Mouse (Mus musculus) macrophage (primary cell): Measurements from ENCODE around the gene Neurl4. TPM values are rescaled to one million over a fixed set of nuclear protein-coding genes. Genes with fewer than 3 reads are reported as not detected.

ENCODE experiments used
- H3K27ac ChIP-seq: fragments of 350-480 bp; formaldehyde crosslinking; 2 replicates; pipeline ENCODE4 v1.9.0; 2021
- H3K36me3 ChIP-seq: fragments of 350-480 bp; formaldehyde crosslinking; 2 replicates; pipeline ENCODE4 v1.9.0; 2021; ENCODE audit errors: inconsistent target
- H3K4me3 ChIP-seq: fragments of 350-480 bp; formaldehyde crosslinking; 2 replicates; pipeline ENCODE4 v1.9.0; 2021; ENCODE audit errors: inconsistent target
- H3K79me2 ChIP-seq: fragments of 350-480 bp; formaldehyde crosslinking; 2 replicates; pipeline ENCODE4 v1.9.0; 2021; ENCODE audit errors: inconsistent target
- WGBS: methylation state at CpG from one replicate; pipeline ENCODE4 v1.1.7; 2026; ENCODE audit warnings: inconsistent platforms; ENCODE audit not compliant: missing documents; 5-methylcytosine and 5-hydroxymethylcytosine counted together
- polyA plus RNA-seq: library from polyadenylated mRNA; stranded (reverse); fragments of 250-400 nt; gene quantifications from 3 replicates; pipeline ENCODE4 v1.2.4, GENCODE M21; 2018; ENCODE audit warnings: inconsistent platforms

Neurl4 gene
- polyA plus RNA-seq, 1 experiment from 2014 or later = 14.9 TPM

GRCm38 (mm10) chr11:69894671-69895070, 6.2 kb upstream of the Neurl4 start:
- Histone ChIP-seq H3K36me3 (no peaks in the 10 kb centered on the region), H3K4me3 (no peak overlapping the region), H3K27ac (no peak overlapping the region), H3K79me2 (no peaks in the 10 kb centered on the region)
- 16% methylated on average over 5 of the region's 5 CpGs for WGBS

- Histone ChIP-seq H3K36me3 (no peaks in the 10 kb centered on the region), H3K27ac (no peak within 1 kb of the TSS), H3K79me2 (no peaks in the 10 kb centered on the region), H3K4me3 (no peak within 1 kb of the TSS)
- WGBS = 17% methylated on average over 4 of the region's 4 CpGs
Observed at GRCm38 (mm10) chr11:69895291-69895690, 5.6 kb upstream of the Neurl4 start, which contains the start of gene Acap1. Acap1 (minus strand) TSS chr11:69895539.

- Histone ChIP-seq H3K4me3 (no peak overlapping the region), H3K36me3 (peaks cover 14% of the 10 kb centered on the region), H3K79me2 (no peaks in the 10 kb centered on the region; the same call in 1 of the 2 replicates), H3K27ac (no peak overlapping the region)
- WGBS = 46% methylated on average over 2 of the region's 4 CpGs
Observed at GRCm38 (mm10) chr11:69899870-69900269, 1.0 kb upstream of the Neurl4 start.

- H3K79me2 ChIP-seq = no peaks in the 10 kb centered on the region; the same call in 1 of the 2 replicates
- WGBS = 1% methylated on average over 35 of the region's 42 CpGs
Observed at GRCm38 (mm10) chr11:69901406-69901846, 554 bp downstream of the Neurl4 start.

GRCm38 (mm10) chr11:69901993-69902392, 1.1 kb downstream of the Neurl4 start:
- WGBS = 2% methylated on average over 38 of the region's 39 CpGs
- Histone ChIP-seq H3K4me3 (peak overlapping the region; percentile 57), H3K36me3 (peaks cover 34% of the 10 kb centered on the region), H3K27ac (no peak overlapping the region), H3K79me2 (no peaks in the 10 kb centered on the region; the same call in 1 of the 2 replicates)

More at GRCm38 (mm10) chr11:69901406-69901846, 554 bp downstream of the Neurl4 start:
- H3K27ac ChIP-seq = peak overlapping the region; percentile 87
- peaks cover 28% of the 10 kb centered on the region for H3K36me3 ChIP-seq
- peak overlapping the region; percentile 69 for H3K4me3 ChIP-seq

GRCm38 (mm10) chr11:69902972-69903371, 2.1 kb downstream of the Neurl4 start:
- no peak overlapping the region for H3K27ac ChIP-seq
- peaks cover 44% of the 10 kb centered on the region for H3K36me3 ChIP-seq
- no peaks in the 10 kb centered on the region; the same call in 1 of the 2 replicates for H3K79me2 ChIP-seq
- WGBS = 98% methylated on average over 9 of the region's 13 CpGs
- H3K4me3 ChIP-seq = peak overlapping the region; percentile 57; the same call in 1 of the 2 replicates

GRCm38 (mm10) chr11:69904311-69904710, 3.4 kb downstream of the Neurl4 start:
- no peak overlapping the region for H3K4me3 ChIP-seq
- WGBS = 92% methylated on average over 9 of the region's 9 CpGs
- no peaks in the 10 kb centered on the region; the same call in 1 of the 2 replicates for H3K79me2 ChIP-seq
- no peak overlapping the region for H3K27ac ChIP-seq
- H3K36me3 ChIP-seq = peaks cover 57% of the 10 kb centered on the region

- WGBS = 94% methylated on average over 11 of the region's 11 CpGs
- Histone ChIP-seq H3K4me3 (no peak overlapping the region), H3K36me3 (peaks cover 87% of the 10 kb centered on the region), H3K27ac (no peak overlapping the region), H3K79me2 (no peaks in the 10 kb centered on the region)
Observed at GRCm38 (mm10) chr11:69908645-69909044, 7.8 kb downstream of the Neurl4 start.

GRCm38 (mm10) chr11:69909174-69909573, 8.3 kb downstream of the Neurl4 start:
- H3K27ac ChIP-seq = no peak overlapping the region
- WGBS = 97% methylated on average over 5 of the region's 5 CpGs
- peaks cover 82% of the 10 kb centered on the region for H3K36me3 ChIP-seq
- H3K79me2 ChIP-seq = peaks cover under 1% of the 10 kb centered on the region; the same call in 1 of the 2 replicates
- H3K4me3 ChIP-seq = no peak overlapping the region

- H3K36me3 ChIP-seq = peaks cover 72% of the 10 kb centered on the region
- peaks cover 10% of the 10 kb centered on the region for H3K79me2 ChIP-seq
- H3K4me3 ChIP-seq = no peak overlapping the region
- WGBS = 89% methylated on average over 8 of the region's 8 CpGs
- H3K27ac ChIP-seq = no peak overlapping the region
Observed at GRCm38 (mm10) chr11:69910177-69910576, 9.3 kb downstream of the Neurl4 start.

GRCm38 (mm10) chr11:69910781-69911560, 10.1 kb downstream of the Neurl4 start:
- Histone ChIP-seq H3K27ac (no peak overlapping the region), H3K36me3 (peaks cover 70% of the 10 kb centered on the region), H3K79me2 (peaks cover 18% of the 10 kb centered on the region), H3K4me3 (no peak overlapping the region)
- 94% methylated on average over 17 of the region's 17 CpGs for WGBS

GRCm38 (mm10) chr11:69911701-69912100, 10.8 kb downstream of the Neurl4 start:
- Histone ChIP-seq H3K27ac (no peak overlapping the region), H3K4me3 (no peak overlapping the region), H3K79me2 (peaks cover 26% of the 10 kb centered on the region), H3K36me3 (peaks cover 70% of the 10 kb centered on the region)
- whole genome bisulfite sequencing = 96% methylated on average over 6 of the region's 6 CpGs

- Histone ChIP-seq H3K27ac (peak overlapping the region; percentile 45), H3K36me3 (peaks cover 68% of the 10 kb centered on the region)
Observed at GRCm38 (mm10) chr11:69912716-69913530, 12.1 kb downstream of the Neurl4 start.

GRCm38 (mm10) chr11:69913554-69914371, 12.9 kb downstream of the Neurl4 start, which contains the start of gene Gps2:
Gps2 (plus strand) TSS chr11:69913888.
- WGBS = under 1% methylated on average over 49 of the region's 61 CpGs
- peaks cover 68% of the 10 kb centered on the region for H3K36me3 ChIP-seq
- H3K27ac ChIP-seq = peak within 1 kb of the TSS; percentile 45

More at GRCm38 (mm10) chr11:69912716-69913530, 12.1 kb downstream of the Neurl4 start:
- H3K4me3 ChIP-seq = peak overlapping the region; percentile 54
- 85% methylated on average over 15 of the region's 15 CpGs for WGBS
- H3K79me2 ChIP-seq = peaks cover 38% of the 10 kb centered on the region

More at GRCm38 (mm10) chr11:69913554-69914371, 12.9 kb downstream of the Neurl4 start, which contains the start of gene Gps2:
- Histone ChIP-seq H3K4me3 (peak within 1 kb of the TSS; percentile 54), H3K79me2 (peaks cover 46% of the 10 kb centered on the region)
